19 mouse cellular contexts compared by ENCODE assay signal in genomic region chr9:35049891-35050527, GRCm38 (mm10).
A peak's percentile ranks its signal among the peaks of the same experiment; 100 is the strongest.
DNase-seq lines count a peak whose midpoint lies in the region; ATAC-seq and TF ChIP-seq lines count a peak whose summit lies in the region.
"Had no signal": no experiment of that assay in that cellular context is flagged by ENCODE, and none has a peak within 500 bp of the region (broad histone marks: within the 10 kb centered on the region; RNA-seq: fewer than 3 reads in every experiment).

No protein-coding gene starts in this region.

- 0 out of 2 replicates have a peak overlapping the region, but pooled peaks have one; percentile 16 for H3K27ac ChIP-seq in gastrocnemius, adult 2 months
- no peak overlapping the region for H3K27ac ChIP-seq in hindbrain, embryonic 14.5 days
- H3K27ac ChIP-seq: embryonic facial prominence, embryonic 10.5 days; kidney, postnatal 0 days; neural tube, embryonic 12.5 days; stomach, postnatal 0 days had no signal

- no peaks in the 10 kb centered on the region for H3K9me3 ChIP-seq in hindbrain, embryonic 14.5 days (ENCODE audit: control insufficient read depth, low read length)
- H3K9me3 ChIP-seq: embryonic facial prominence, embryonic 10.5 days; G1E; neural tube, embryonic 12.5 days had no signal

- no peak overlapping the region for H3K4me2 ChIP-seq in hindbrain, embryonic 14.5 days (replicated peaks)
- H3K4me2 ChIP-seq: neural tube, embryonic 12.5 days had no signal

- DNase-seq in gastrocnemius, adult 2 months = no peak
- DNase-seq in gastrocnemius, postnatal 14 days = no peak
- DNase-seq in kidney, postnatal 10 days = peak; percentile 4
- no peak for DNase-seq in kidney, postnatal 25 days
- peak; percentile 2 for DNase-seq in urinary bladder, postnatal 14 days (ENCODE audit: low spot score)
- no peak for DNase-seq in urinary bladder, postnatal 10 days (ENCODE audit: low spot score)
- DNase-seq in hindbrain, embryonic 14.5 days (ENCODE audit: low spot score) = no peak
- DNase-seq: cerebellum, postnatal 36 days; gastrocnemius, postnatal 25 days; spleen, adult 18-20 months had no signal

- H3K4me3 ChIP-seq in gastrocnemius, adult 2 months = no peak overlapping the region
- H3K4me3 ChIP-seq in hindbrain, embryonic 14.5 days (replicated peaks; ENCODE audit: low read length) = no peak overlapping the region
- H3K4me3 ChIP-seq: embryonic facial prominence, embryonic 10.5 days; erythroblast, embryonic 14.5 days; neural tube, embryonic 12.5 days had no signal

- intact Hi-C loops in gastrocnemius, adult 2 months (cut with DNase I) = loop anchor here (5.0 kb wide), 1 partner anchor 62 kb away; no protein-coding TSS in a partner anchor
- intact Hi-C loops in gastrocnemius, postnatal 14 days (cut with DNase I; ENCODE audit: low total_unique reads) = no loop called here

- H3K4me1 ChIP-seq in hindbrain, embryonic 14.5 days (replicated peaks; ENCODE audit: control insufficient read depth, insufficient read depth, low read length) = peaks cover 2% of the 10 kb centered on the region; the same call in 1 of the 2 replicates
- H3K4me1 ChIP-seq: neural tube, embryonic 12.5 days had no signal

- no peaks in the 10 kb centered on the region for H3K27me3 ChIP-seq in hindbrain, embryonic 14.5 days (ENCODE audit: control insufficient read depth, insufficient read depth, low read length)
- H3K27me3 ChIP-seq: neural tube, embryonic 12.5 days had no signal

- peaks cover 11% of the 10 kb centered on the region; the same call in 1 of the 2 replicates for H3K36me3 ChIP-seq in hindbrain, embryonic 14.5 days (replicated peaks; ENCODE audit: control insufficient read depth, insufficient read depth)

- no peak overlapping the region for H3K9ac ChIP-seq in hindbrain, embryonic 14.5 days
- H3K9ac ChIP-seq: neural tube, embryonic 12.5 days had no signal

- TF ChIP-seq CTCF in gastrocnemius, adult 2 months (IDR thresholded peaks at IDR 0.05) = no peak

- ATAC-seq in megakaryocyte, adult 5-6 weeks (ENCODE audit: poor library complexity, severe bottlenecking) = peak; percentile 39
- ATAC-seq in hindbrain, embryonic 14.5 days (ENCODE audit: low FRiP score) = no peak
- ATAC-seq: forebrain, embryonic 16.5 days; inflammation-experienced regulatory T-cells, adult 6 months had no signal

- WGBS in hindbrain, embryonic 14.5 days = 83% methylated on average over 3 of the region's 3 CpGs

Comparison
In these comparisons a context has a peak if more than half of its experiments do, and no peak if none do; other contexts are left out.
1. DNase-seq: peak in kidney, postnatal 10 days (single experiment) and urinary bladder, postnatal 14 days (single experiment); none in gastrocnemius, adult 2 months (single experiment), gastrocnemius, postnatal 14 days (single experiment), kidney, postnatal 25 days (0 of 2), urinary bladder, postnatal 10 days (single experiment) and hindbrain, embryonic 14.5 days (single experiment).